Mouse (Mus musculus): ENCODE data around the gene Tmem110.

DNA sequence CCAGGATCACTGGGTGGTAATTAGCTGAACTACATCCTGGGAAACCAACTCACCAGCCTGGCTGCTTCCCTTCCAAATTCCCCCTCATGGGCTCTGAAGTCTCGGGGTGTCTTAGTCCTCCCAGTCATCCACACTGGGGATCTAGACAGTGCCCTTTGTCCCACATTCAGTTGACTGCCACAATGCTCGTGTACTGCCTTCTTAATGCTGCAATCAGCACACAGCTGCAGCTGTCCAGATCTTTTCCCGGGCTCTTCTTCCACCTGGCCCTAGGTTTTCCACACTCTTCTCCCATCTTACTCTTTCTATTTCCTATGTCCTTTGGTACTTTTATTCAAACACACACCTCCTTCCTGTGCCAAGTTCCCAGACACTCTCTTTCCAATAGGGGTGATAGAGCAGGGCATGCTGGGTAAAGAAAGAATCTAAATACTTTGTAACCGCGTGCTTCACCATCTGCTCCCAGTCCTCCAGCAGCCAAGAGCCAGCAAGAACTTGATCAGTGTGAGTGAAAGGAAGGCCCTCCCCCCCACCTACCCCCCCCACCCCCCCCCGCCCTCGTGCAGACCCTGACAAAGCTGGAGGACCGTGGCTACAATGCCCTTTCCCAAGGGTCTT lies 96.8 kb downstream of the Tmem110 start:
- no peak for TF ChIP-seq CTCF (IDR thresholded peaks at IDR 0.05; ENCODE audit: low read depth, low read length)
- TF ChIP-seq POLR2A (IDR thresholded peaks at IDR 0.05; ENCODE audit: extremely low read depth, insufficient read depth, low read length) = no peak

Measured in liver, adult 2 months (tissue).